Mouse (Mus musculus): ENCODE results near the gene Gba. TPM values are rescaled to one million over a fixed set of nuclear protein-coding genes. Genes with fewer than 3 reads are reported as not detected.

Gba gene
- polyA plus RNA-seq, 1 experiment from 2014 or later: 44.6 TPM

DNA sequence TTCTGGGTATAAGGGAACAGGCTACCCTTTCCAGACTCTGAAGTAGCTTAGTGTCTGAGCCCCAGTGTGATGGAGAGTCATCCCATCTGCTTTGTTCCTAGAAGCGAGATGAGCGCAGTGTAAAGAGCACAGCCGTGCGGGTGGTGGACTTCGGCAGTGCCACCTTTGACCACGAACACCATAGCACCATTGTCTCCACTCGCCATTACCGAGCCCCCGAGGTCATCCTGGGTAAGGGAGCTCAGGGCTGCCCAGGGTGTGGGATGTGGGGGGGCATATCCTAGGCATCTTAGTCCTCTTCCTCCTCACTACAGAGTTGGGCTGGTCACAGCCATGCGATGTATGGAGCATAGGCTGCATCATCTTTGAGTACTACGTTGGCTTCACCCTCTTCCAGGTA is 27.9 kb upstream of the Gba start:
- Histone ChIP-seq H3K36me3 (peaks cover 76% of the 10 kb centered on the region), H3K4me1 (peaks cover 15% of the 10 kb centered on the region), H3K27me3 (ENCODE audit: insufficient read depth, poor library complexity, severe bottlenecking) (no peaks in the 10 kb centered on the region), H3K27ac (no peak overlapping the region), H3K4me3 (0 out of 2 replicates have a peak overlapping the region, but pooled peaks have one; percentile 7), H3K9me3 (no peaks in the 10 kb centered on the region)
- WGBS: 95% methylated on average over 11 of the region's 11 CpGs
- no peak for DNase-seq (ENCODE audit: low spot score)

DNA sequence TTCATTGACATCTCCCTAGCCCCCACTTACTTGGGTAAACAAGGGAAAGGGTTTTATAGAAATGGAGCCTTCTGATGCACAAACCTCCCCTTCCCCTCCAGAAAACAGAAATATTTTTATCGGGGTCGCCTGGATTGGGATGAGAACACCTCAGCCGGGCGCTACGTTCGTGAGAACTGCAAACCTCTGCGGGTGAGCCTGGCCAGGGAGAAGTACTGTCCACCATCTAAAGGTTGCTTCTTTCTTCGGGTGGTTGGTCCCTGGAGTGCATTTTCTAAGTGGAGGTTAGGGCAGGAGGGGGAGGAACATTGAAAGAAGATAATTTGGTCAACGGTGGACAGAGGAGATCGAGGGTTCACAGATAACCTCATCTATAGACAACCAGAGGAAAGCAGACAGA is 27.2 kb upstream of the Gba start:
- H3K27ac ChIP-seq: no peak overlapping the region
- H3K4me3 ChIP-seq: no peak overlapping the region
- WGBS: 91% methylated on average over 10 of the region's 10 CpGs
- no peak for DNase-seq (ENCODE audit: low spot score)
- no peaks in the 10 kb centered on the region for H3K27me3 ChIP-seq (ENCODE audit: insufficient read depth, poor library complexity, severe bottlenecking)
- H3K36me3 ChIP-seq: peaks cover 76% of the 10 kb centered on the region
- no peaks in the 10 kb centered on the region for H3K9me3 ChIP-seq
- H3K4me1 ChIP-seq: peaks cover 15% of the 10 kb centered on the region

DNA sequence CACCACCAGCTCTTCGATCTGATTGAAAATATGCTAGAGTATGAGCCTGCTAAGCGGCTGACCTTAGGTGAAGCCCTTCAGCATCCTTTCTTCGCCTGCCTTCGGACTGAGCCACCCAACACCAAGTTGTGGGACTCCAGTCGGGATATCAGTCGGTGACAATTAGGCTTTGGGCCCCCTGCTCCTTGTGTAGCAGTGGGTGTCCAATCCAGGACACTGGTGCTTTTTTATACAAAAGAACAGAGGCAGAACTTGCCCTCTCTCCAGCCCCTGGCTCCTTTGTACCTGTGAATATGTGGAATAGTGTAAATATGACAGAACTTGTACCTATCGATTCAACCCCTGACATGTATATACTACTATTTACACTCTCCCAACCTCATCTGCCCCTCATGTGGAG is 26.3 kb upstream of the Gba start:
- DNase-seq (ENCODE audit: low spot score): no peak
- Histone ChIP-seq H3K9me3 (no peaks in the 10 kb centered on the region), H3K27me3 (ENCODE audit: insufficient read depth, poor library complexity, severe bottlenecking) (no peaks in the 10 kb centered on the region), H3K36me3 (peaks cover 77% of the 10 kb centered on the region), H3K27ac (no peak overlapping the region), H3K4me1 (peaks cover 15% of the 10 kb centered on the region), H3K4me3 (peak overlapping the region; percentile 15; the same call in 1 of the 2 replicates)
- 86% methylated on average over 7 of the region's 7 CpGs for WGBS

DNA sequence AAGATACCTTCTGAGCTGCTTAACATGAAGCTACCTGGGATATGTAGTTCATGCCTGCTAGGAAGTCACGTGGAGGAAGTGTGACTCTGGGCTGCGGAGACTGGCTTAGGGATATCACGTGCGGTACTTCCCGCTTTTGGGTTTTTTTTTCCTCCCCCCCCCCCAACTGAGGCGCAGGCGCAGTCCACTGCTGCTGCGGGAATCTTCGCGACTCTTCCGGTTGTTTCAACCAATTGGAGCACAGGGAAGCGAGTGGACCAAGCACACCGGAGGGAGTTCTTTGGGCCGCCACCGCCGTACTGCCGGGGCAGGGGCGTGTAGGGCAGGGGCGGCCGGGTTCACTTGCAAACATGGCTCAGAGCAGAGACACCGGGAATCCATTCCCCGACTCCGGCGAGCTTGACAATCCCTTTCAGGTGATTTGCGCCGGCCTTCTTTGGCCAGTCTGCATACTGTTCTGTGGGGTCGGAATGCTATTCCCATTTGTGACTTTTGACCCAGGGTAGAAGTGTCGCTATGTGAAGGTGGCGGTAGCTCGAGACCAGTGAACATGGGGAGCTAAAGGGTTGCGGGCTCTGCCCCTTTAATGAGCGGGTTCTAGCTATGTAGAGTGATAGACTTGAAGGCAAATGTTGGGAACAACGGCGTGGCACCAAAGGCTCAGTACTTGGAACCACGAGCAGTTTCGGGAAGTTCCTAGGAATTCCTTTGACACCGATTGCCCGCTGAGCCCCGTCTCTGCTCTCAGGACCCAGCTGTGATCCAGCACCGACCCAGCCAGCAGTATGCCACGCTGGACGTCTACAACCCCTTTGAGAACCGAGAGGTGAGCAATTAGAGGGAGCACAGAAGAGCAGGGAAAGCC is 25.3 kb upstream of the Gba start, which contains the start of gene Scamp3:
Scamp3 (plus strand) TSS at position 232 of the 865 bp plus-strand sequence.
- peak; percentile 98 for DNase-seq (ENCODE audit: low spot score)
- Histone ChIP-seq H3K9me3 (no peaks in the 10 kb centered on the region), H3K36me3 (peaks cover 78% of the 10 kb centered on the region)

DNA sequence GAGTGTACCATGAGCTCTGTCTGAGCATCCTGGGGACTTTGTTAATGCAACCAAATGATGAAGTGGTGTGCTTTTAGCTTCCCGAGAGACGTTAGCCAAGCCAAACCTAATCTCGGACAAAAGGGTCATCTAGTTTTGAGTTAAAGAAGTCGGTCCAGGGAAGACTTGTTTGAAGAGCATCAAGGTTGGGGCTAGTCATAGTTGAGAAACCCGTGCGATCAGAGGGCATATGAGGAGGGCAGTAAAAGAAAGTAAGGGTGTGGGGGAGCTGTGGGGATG is 24.7 kb upstream of the Gba start:
- Histone ChIP-seq H3K36me3 (peaks cover 73% of the 10 kb centered on the region), H3K4me3 (peak overlapping the region; percentile 81), H3K27me3 (ENCODE audit: insufficient read depth, poor library complexity, severe bottlenecking) (no peaks in the 10 kb centered on the region), H3K9me3 (no peaks in the 10 kb centered on the region), H3K27ac (peak overlapping the region; percentile 89), H3K4me1 (peaks cover 22% of the 10 kb centered on the region)
- 8% methylated on average over 6 of the region's 6 CpGs for WGBS
- DNase-seq (ENCODE audit: low spot score): no peak

More for the DNA sequence above, 25.3 kb upstream of the Gba start, which contains the start of gene Scamp3:
- H3K4me1 ChIP-seq: peaks cover 17% of the 10 kb centered on the region
- H3K27ac ChIP-seq: peak within 1 kb of the TSS; percentile 89
- no peaks in the 10 kb centered on the region for H3K27me3 ChIP-seq (ENCODE audit: insufficient read depth, poor library complexity, severe bottlenecking)
- H3K4me3 ChIP-seq: peak within 1 kb of the TSS; percentile 81
- under 1% methylated on average over 43 of the region's 43 CpGs for WGBS

DNA sequence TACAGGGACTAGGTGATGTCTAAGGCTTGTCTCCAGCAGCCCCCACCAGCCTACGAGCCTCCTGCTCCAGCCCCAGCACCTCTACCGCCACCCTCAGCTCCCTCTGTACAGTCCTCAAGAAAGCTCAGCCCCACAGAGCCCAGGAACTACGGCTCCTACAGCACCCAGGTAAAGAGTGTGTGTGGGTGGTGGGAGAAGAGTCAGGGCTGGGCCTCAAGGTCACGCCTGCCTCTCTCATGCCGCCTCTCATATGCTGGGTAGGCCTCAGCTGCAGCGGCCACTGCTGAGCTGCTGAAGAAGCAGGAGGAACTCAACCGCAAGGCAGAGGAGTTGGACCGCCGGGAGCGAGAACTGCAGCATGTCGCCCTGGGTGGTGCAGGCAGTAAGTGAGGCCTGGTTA is 23.7 kb upstream of the Gba start:
- Histone ChIP-seq H3K27ac (0 out of 2 replicates have a peak overlapping the region, but pooled peaks have one; percentile 42), H3K4me1 (peaks cover 32% of the 10 kb centered on the region), H3K36me3 (peaks cover 63% of the 10 kb centered on the region), H3K27me3 (ENCODE audit: insufficient read depth, poor library complexity, severe bottlenecking) (no peaks in the 10 kb centered on the region), H3K4me3 (0 out of 2 replicates have a peak overlapping the region, but pooled peaks have one; percentile 81), H3K9me3 (no peaks in the 10 kb centered on the region)
- WGBS: 93% methylated on average over 11 of the region's 11 CpGs
- no peak for DNase-seq (ENCODE audit: low spot score)

DNA sequence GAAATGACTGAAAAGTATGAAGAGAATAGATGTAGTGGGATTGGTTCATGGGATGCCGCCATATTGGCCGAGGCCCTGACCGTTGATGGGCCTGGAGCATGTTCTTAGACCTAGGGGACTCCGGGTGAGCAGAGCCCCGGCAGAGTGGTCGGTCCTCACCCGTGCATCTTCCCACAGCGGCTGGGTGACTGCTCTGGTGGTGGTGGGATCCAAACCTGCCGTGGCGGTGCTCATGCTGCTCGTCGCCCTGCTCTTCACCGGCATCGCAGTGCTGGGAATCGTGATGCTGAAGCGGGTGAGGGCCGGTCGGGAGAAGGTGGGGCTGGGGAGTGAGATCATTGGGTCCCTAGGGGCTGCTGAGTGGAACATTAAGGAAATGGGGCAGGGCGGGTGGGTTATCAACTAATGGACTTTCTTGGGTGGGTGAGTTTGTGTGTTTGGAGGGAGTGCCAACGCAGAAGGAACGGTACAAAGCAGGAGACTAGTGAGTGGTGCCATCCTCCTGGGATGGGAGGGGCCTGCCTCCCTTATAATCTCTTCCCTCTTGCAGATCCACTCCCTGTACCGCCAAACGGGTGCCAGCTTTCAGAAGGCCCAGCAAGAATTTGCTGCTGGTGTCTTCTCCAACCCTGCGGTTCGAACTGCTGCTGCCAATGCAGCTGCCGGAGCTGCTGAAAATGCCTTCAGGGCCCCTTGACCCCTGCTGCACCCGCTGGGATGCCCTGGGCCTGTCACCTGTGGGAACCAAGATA is 20.8 kb upstream of the Gba start:
- Histone ChIP-seq H3K4me1 (peaks cover 54% of the 10 kb centered on the region), H3K27ac (no peak overlapping the region), H3K9me3 (no peaks in the 10 kb centered on the region), H3K4me3 (no peak overlapping the region), H3K27me3 (ENCODE audit: insufficient read depth, poor library complexity, severe bottlenecking) (peaks cover 3% of the 10 kb centered on the region; the same call in 1 of the 2 replicates), H3K36me3 (peaks cover 37% of the 10 kb centered on the region)
- no peak for DNase-seq (ENCODE audit: low spot score)
- WGBS: 90% methylated on average over 27 of the region's 27 CpGs

DNA sequence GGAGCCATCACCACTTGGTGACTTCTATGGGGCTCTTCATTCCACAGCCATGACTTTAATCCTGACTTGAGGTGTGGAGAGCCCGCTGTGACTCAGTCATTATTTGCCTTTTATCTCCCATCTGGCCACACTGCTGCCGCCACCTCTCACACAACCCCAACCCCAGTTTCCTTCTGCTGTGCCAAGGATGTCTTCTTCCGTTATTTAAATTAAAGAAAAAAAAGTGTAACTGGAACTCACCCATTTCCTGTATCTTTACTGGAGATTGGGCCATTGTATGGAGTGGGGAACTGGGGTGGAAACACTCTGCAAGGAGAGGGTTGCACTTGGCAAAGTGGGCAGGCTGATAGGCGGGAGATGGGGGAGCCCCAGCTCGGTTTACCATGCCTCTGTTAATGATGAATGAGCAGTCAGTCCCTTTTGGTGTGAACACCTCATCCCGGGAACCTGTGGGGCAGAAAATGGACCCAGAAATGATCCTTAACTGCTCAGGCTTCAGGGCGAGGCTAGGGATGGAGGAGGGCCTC is 20.1 kb upstream of the Gba start:
- 50% methylated on average over 7 of the region's 7 CpGs for WGBS
- Histone ChIP-seq H3K4me3 (peak overlapping the region; percentile 80), H3K36me3 (peaks cover 37% of the 10 kb centered on the region), H3K4me1 (peaks cover 61% of the 10 kb centered on the region), H3K27ac (peak overlapping the region; percentile 92; the same call in 1 of the 2 replicates), H3K27me3 (ENCODE audit: insufficient read depth, poor library complexity, severe bottlenecking) (peaks cover 10% of the 10 kb centered on the region; the same call in 1 of the 2 replicates), H3K9me3 (no peaks in the 10 kb centered on the region)
- DNase-seq (ENCODE audit: low spot score): no peak

DNA sequence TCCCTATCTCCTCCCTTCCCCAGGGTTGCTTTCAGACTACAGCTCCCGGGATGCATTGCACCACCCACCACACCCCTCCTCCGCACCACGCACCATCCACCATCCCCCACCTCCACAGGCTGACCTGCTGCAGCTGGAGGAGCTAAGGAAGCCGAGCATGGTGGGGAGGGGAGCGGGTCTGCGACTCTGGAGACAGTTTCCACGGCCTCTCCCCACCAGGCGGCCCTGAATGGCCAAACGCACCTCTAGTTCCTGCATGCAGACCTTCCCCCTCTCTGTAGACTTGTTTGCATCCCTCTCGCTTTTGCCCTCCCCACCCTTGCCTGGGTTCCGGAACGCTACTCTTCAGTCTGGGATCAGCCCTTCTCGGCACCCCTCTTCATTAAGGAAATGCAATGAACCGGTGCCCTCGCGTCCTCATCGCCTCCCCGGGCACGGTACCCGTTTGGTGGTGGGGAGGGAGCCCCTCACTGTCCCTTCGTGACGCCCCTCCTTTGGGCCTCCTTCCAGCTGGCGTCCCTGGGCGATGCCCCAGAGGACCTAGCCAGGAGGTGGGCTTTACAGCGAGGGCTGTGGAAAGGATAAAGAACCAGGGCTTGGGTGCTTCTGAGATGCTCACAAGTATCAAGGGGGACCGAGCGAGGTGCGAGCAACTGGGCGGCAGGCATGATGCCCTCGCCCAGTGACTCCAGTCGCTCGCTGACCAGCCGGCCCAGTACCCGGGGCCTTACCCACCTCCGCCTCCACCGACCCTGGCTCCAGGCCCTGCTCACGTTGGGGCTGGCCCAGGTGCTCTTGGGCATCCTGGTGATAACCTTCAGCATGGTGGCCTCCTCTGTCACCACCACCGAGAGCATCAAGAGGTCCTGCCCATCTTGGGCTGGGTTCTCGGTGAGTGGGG is 19.4 kb upstream of the Gba start, which contains the start of gene Fam189b:
Fam189b (plus strand) TSS at position 86 of the 901 bp plus-strand sequence.
- 6% methylated on average over 39 of the region's 39 CpGs for WGBS
- peak within 1 kb of the TSS; percentile 80 for H3K4me3 ChIP-seq
- peak; percentile 97 for DNase-seq (ENCODE audit: low spot score)
- H3K36me3 ChIP-seq: peaks cover 41% of the 10 kb centered on the region
- peaks cover 63% of the 10 kb centered on the region for H3K4me1 ChIP-seq
- H3K27me3 ChIP-seq (ENCODE audit: insufficient read depth, poor library complexity, severe bottlenecking): peaks cover 17% of the 10 kb centered on the region; the same call in 1 of the 2 replicates
- H3K9me3 ChIP-seq: no peaks in the 10 kb centered on the region
- H3K27ac ChIP-seq: peak within 1 kb of the TSS; percentile 92

DNA sequence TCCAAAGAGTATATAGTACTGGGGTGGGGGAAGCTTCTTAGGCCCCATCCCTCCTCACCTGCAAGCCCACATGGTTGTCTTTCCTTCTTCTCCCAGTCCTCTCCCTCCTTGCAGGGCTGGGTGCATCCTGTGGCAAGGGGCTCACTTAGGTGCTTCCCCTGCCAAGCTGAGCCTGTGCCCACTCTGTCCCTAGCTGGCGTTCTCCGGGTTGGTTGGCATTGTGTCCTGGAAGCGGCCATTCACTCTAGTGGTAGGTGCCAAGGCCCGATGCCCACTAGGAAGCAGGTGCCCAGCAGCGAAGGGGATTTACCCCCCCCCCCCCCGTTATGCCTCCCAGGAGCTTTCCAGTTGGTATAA is 18.8 kb upstream of the Gba start:
- Histone ChIP-seq H3K4me1 (peaks cover 62% of the 10 kb centered on the region), H3K9me3 (no peaks in the 10 kb centered on the region)

DNA sequence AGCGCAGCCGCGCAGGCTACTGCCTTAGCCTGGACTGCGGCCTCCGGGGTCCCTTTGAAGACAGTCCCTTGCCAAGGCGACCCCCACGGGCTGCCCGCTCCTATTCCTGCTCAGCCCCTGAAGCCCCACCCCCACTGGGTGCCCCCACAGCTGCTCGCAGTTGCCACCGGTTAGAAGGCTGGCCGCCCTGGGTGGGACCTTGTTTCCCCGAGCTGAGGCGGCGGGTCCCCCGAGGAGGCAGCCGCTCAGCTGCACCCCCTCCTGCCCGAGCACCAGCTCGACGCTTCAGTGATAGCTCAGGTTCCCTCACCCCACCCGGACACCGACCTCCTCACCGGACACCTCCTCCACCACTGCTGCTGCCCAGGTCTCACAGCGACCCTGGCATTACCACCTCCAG is 15.5 kb upstream of the Gba start:
- H3K27ac ChIP-seq: peak overlapping the region; percentile 2; the same call in 1 of the 2 replicates
- no peaks in the 10 kb centered on the region for H3K9me3 ChIP-seq
- H3K27me3 ChIP-seq (ENCODE audit: insufficient read depth, poor library complexity, severe bottlenecking): peaks cover 23% of the 10 kb centered on the region; the same call in 1 of the 2 replicates
- DNase-seq (ENCODE audit: low spot score): no peak
- H3K4me1 ChIP-seq: peaks cover 57% of the 10 kb centered on the region
- H3K4me3 ChIP-seq: peak overlapping the region; percentile 15; the same call in 1 of the 2 replicates
- H3K36me3 ChIP-seq: peaks cover 12% of the 10 kb centered on the region
- WGBS: 41% methylated on average over 23 of the region's 23 CpGs

More for the DNA sequence above, 18.8 kb upstream of the Gba start:
- Histone ChIP-seq H3K27ac (peak overlapping the region; percentile 92), H3K36me3 (peaks cover 44% of the 10 kb centered on the region), H3K27me3 (ENCODE audit: insufficient read depth, poor library complexity, severe bottlenecking) (peaks cover 23% of the 10 kb centered on the region; the same call in 1 of the 2 replicates), H3K4me3 (peak overlapping the region; percentile 80)
- 70% methylated on average over 6 of the region's 6 CpGs for WGBS
- DNase-seq (ENCODE audit: low spot score): no peak
